Mouse (Mus musculus) heart, embryonic 14.5 days (tissue): ENCODE data around the gene Slc22a22. TPM values are rescaled to one million over a fixed set of nuclear protein-coding genes. Genes with fewer than 3 reads are reported as not detected.
"Not testable (repeated sequence)": the region's sequence is repeated elsewhere in the genome, so short reads cannot be mapped to it uniquely, and the experiment has no call there.

Experiments
- ATAC-seq: fragments of 200-750 bp; cut with Nextera tagmentation; 2 replicates; pipeline ENCODE4 v1.8.0; 2017; ENCODE audit warnings: low read depth, moderate TSS enrichment; ENCODE audit not compliant: insufficient number of reproducible peaks, insufficient read depth, low FRiP score
- H3K27ac ChIP-seq, 2 experiments: fragments of 200-500 bp in 1 of 2; fragments of 300-500 bp in 1 of 2; sonication (generic) in 1 of 2; replicated peaks in 1 of 2; 2 replicates each; pipeline ENCODE4 v1.5.1; 2012 to 2014; ENCODE audit warnings: low read depth in 2 of 2, low read length in 2 of 2, control low read depth in 1 of 2, mild to moderate bottlenecking in 1 of 2, mixed read lengths in 1 of 2; ENCODE audit not compliant: control insufficient read depth in 1 of 2, insufficient read depth in 1 of 2
- H3K27me3 ChIP-seq: fragments of 300-500 bp; sonication (generic); 2 replicates; pipeline ENCODE4 v1.6.1; 2014; ENCODE audit warnings: mild to moderate bottlenecking, low read length, control low read depth; ENCODE audit not compliant: control insufficient read depth, insufficient read depth
- H3K36me3 ChIP-seq: fragments of 300-500 bp; sonication (generic); 2 replicates; pipeline ENCODE4 v1.6.1; 2014; ENCODE audit warnings: mild to moderate bottlenecking, control low read depth, low read length, mixed read lengths; ENCODE audit not compliant: control insufficient read depth, insufficient read depth
- H3K4me1 ChIP-seq, 2 experiments: fragments of 200-500 bp in 1 of 2; fragments of 300-500 bp in 1 of 2; sonication (generic) in 1 of 2; 2 replicates each; pipeline ENCODE4 v1.6.1; 2012 to 2014; ENCODE audit warnings: low read length in 2 of 2, control low read depth in 1 of 2, mixed read lengths in 1 of 2; ENCODE audit not compliant: control insufficient read depth in 2 of 2, insufficient read depth in 2 of 2
- H3K4me2 ChIP-seq: fragments of 300-500 bp; sonication (generic); 2 replicates; pipeline ENCODE4 v1.6.1; 2014; ENCODE audit warnings: mild to moderate bottlenecking, low read length
- H3K4me3 ChIP-seq, 2 experiments: fragments of 200-500 bp in 1 of 2; fragments of 300-500 bp in 1 of 2; sonication (generic) in 1 of 2; 2 replicates each; pipeline ENCODE4 v1.5.1; 2012 to 2014; ENCODE audit warnings: low read length in 2 of 2, mild to moderate bottlenecking in 2 of 2, control low read depth in 1 of 2, low read depth in 1 of 2, moderate library complexity in 1 of 2; ENCODE audit not compliant: control insufficient read depth in 1 of 2, insufficient read depth in 1 of 2
- H3K9ac ChIP-seq: fragments of 300-500 bp; sonication (generic); 2 replicates; pipeline ENCODE4 v1.6.1; 2014; ENCODE audit warnings: mild to moderate bottlenecking, low read length
- H3K9me3 ChIP-seq: fragments of 300-500 bp; sonication (generic); 2 replicates; pipeline ENCODE4 v1.6.1; 2016; ENCODE audit warnings: low read length, control low read depth; ENCODE audit not compliant: control insufficient read depth
- WGBS: fragments of 180-500 bp; shearing (Covaris S2); extraction: QIAGEN DNeasy Blood & Tissue Kit; methylation state at CpG from one replicate; pipeline ENCODE4 v1.1.7; 2014; 5-methylcytosine and 5-hydroxymethylcytosine counted together
- polyA plus RNA-seq: library from polyadenylated mRNA; unstranded; fragments of >200 nt; fragmentation: Nextera tagmentation; extraction: Ambion mirVana; gene quantifications from 2 replicates; pipeline ENCODE4 v1.2.1, GENCODE M21; 2014

Slc22a22 gene
- polyA plus RNA-seq, 1 experiment from 2014 or later, result not detected

- H3K4me1 ChIP-seq, result no peaks in the 10 kb centered on the region
- no peaks in the 10 kb centered on the region for H3K36me3 ChIP-seq
- no peak overlapping the region for H3K4me2 ChIP-seq
- H3K27me3 ChIP-seq, result no peaks in the 10 kb centered on the region
- no peaks in the 10 kb centered on the region for H3K9me3 ChIP-seq
- no peak overlapping the region for H3K4me3 ChIP-seq
- ATAC-seq, result no peak
- H3K9ac ChIP-seq, result no peak overlapping the region
- no peak overlapping the region for H3K27ac ChIP-seq
Measured at GRCm38 (mm10) chr15:57276411-57276810, 201.0 kb downstream of the Slc22a22 start.

GRCm38 (mm10) chr15:57240061-57240460 lies 237.4 kb downstream of the Slc22a22 start:
- H3K4me1 ChIP-seq, ATAC-seq, H3K27ac ChIP-seq, H3K9me3 ChIP-seq, H3K4me2 ChIP-seq, H3K4me3 ChIP-seq, H3K27me3 ChIP-seq, H3K9ac ChIP-seq, H3K36me3 ChIP-seq: not testable (repeated sequence)
- 76% methylated on average over 1 of the region's 1 CpGs for WGBS

- ATAC-seq, result no peak
- Histone ChIP-seq H3K27me3 (no peaks in the 10 kb centered on the region), H3K9ac (no peak overlapping the region), H3K4me1 (no peaks in the 10 kb centered on the region), H3K4me2 (no peak overlapping the region), H3K4me3 (no peak overlapping the region), H3K9me3 (no peaks in the 10 kb centered on the region), H3K36me3 (no peaks in the 10 kb centered on the region), H3K27ac (no peak overlapping the region)
Measured at GRCm38 (mm10) chr15:57230439-57230838, 247.0 kb downstream of the Slc22a22 start.

- H3K4me3 ChIP-seq, result no peak overlapping the region
- H3K4me2 ChIP-seq, result no peak overlapping the region
- H3K4me1 ChIP-seq, result no peaks in the 10 kb centered on the region
- H3K27me3 ChIP-seq, result no peaks in the 10 kb centered on the region
- 1% methylated on average over 3 of the region's 3 CpGs for WGBS
- H3K9ac ChIP-seq, result no peak overlapping the region
- no peaks in the 10 kb centered on the region for H3K9me3 ChIP-seq
- H3K27ac ChIP-seq, result no peak overlapping the region
- ATAC-seq, result no peak
- no peaks in the 10 kb centered on the region for H3K36me3 ChIP-seq
Measured at GRCm38 (mm10) chr15:57205315-57205714, 272.1 kb downstream of the Slc22a22 start.

GRCm38 (mm10) chr15:57204444-57204930 lies 272.9 kb downstream of the Slc22a22 start:
- no peaks in the 10 kb centered on the region for H3K27me3 ChIP-seq
- H3K9ac ChIP-seq, result no peak overlapping the region
- H3K4me3 ChIP-seq, result no peak overlapping the region
- H3K9me3 ChIP-seq, result no peaks in the 10 kb centered on the region
- H3K4me2 ChIP-seq, result no peak overlapping the region
- no peak overlapping the region for H3K27ac ChIP-seq
- H3K4me1 ChIP-seq, result no peaks in the 10 kb centered on the region
- ATAC-seq, result no peak
- H3K36me3 ChIP-seq, result no peaks in the 10 kb centered on the region
